Mouse (Mus musculus) heart, postnatal 4 days (tissue): ENCODE measurements at regions not wholly inside any gene's neighbourhood (a gene's known extent, or its start where the extent isn't known, plus 50 kb on each side); places are given as distances from the start of the nearest gene placed in this dataset.

Source experiments
- DNase-seq: peaks from one replicate; pipeline ENCODE4 v3.0.0; 2021

GRCm38 (mm10) chr17:41990804-41991203 lies 324.9 kb upstream of the Ptchd4 start:
- no peak for DNase-seq

DNA sequence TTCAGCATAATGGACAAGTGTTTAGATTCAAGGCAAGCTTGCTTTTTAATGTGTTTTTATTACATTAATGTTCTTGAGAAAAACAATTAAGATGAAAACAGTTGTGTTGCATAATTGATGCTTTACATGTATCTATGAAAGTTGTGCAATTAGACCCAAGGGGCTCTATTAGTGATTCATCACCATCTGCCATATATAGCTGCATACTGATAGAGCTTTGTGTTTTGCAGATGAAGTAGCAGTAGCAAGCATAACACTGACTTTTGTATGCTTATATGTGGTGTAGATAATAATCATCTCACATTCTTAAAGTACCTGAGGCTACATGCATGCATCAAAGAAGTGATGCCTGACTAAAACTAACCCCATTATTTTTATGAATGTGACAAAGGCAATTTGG lies 307.3 kb upstream of the Ptchd4 start:
- no peak for DNase-seq

GRCm38 (mm10) chr17:42024295-42024694 lies 291.5 kb upstream of the Ptchd4 start:
- no peak for DNase-seq

DNA sequence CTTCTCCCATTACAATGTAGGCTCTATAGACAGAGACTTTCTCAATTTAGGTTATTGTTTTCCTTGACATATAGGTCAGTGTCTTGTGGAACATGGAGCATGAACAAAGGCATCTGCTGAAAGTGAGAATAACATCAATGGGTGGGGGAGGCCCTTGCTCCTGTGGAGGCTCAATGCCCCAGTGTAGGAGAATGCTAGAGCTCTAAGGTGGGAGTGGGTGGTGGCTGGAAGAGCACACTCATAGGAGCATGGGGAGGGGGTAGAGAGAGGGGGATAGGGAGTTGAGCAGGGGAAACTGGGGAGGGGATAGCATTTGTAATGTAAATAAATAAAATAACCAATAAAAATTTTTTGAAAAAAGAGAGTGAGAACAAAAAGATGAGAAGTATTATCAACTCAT lies 288.5 kb upstream of the Ptchd4 start:
- no peak for DNase-seq

- no peak for DNase-seq
Observed at GRCm38 (mm10) chr17:42029452-42029851, 286.3 kb upstream of the Ptchd4 start.

DNA sequence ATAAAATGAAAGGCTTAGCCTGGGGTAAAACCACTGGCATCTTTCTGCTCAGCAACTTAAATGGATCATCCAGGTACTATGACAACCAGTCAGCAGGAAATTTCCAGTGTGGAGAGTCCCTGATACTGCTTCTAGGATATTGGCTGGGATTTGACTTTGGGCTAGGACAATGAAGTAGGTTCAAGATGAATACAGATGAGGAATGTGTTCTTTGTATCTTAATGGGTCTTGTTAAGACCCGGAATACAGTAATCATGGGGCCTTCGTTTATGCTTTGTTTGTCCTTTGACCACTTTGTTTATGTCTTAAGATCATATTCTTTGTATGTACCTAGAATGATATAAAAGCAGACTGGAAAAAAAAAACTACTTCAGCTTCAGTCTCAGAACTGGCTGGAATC lies 278.7 kb upstream of the Ptchd4 start:
- DNase-seq, result no peak

GRCm38 (mm10) chr17:42049779-42050515 lies 265.8 kb upstream of the Ptchd4 start:
- no peak for DNase-seq

- no peak for DNase-seq
Observed at GRCm38 (mm10) chr17:42090764-42091452, 224.8 kb upstream of the Ptchd4 start.

GRCm38 (mm10) chr17:42113684-42114083 lies 202.1 kb upstream of the Ptchd4 start:
- DNase-seq, result no peak

GRCm38 (mm10) chr17:42120759-42121158 lies 195.0 kb upstream of the Ptchd4 start:
- DNase-seq, result no peak

- peak; percentile 71 for DNase-seq
Observed at GRCm38 (mm10) chr17:42126488-42127237, 189.1 kb upstream of the Ptchd4 start.

- DNase-seq, result no peak
Observed at GRCm38 (mm10) chr17:42169391-42170018, 146.2 kb upstream of the Ptchd4 start.

- DNase-seq, result no peak
Observed at GRCm38 (mm10) chr17:42188531-42188930, 127.2 kb upstream of the Ptchd4 start.

- DNase-seq, result no peak
Observed at GRCm38 (mm10) chr17:42190206-42190902, 125.4 kb upstream of the Ptchd4 start.
